ENCODE assay signal across 7 mouse cellular contexts in genomic region chr11:106255685-106256451, GRCm38 (mm10). TPM values are rescaled to one million over a fixed set of nuclear protein-coding genes. Genes with fewer than 3 reads are reported as not detected.
DNase-seq lines count a peak whose midpoint lies in the region; ATAC-seq lines count a peak whose summit lies in the region.

Ftsj3 (minus strand) TSS chr11:106256079.
Psmc5 (plus strand) TSS chr11:106256154.

- H3K4me3 ChIP-seq in intestine, embryonic 15.5 days (replicated peaks): peak within 1 kb of the TSS; percentile 88
- H3K4me3 ChIP-seq in midbrain, embryonic 10.5 days: peak within 1 kb of the TSS; percentile 91

- peak within 1 kb of the TSS; percentile 85 for H3K9ac ChIP-seq in intestine, embryonic 15.5 days

- intact Hi-C loops in gastrocnemius, postnatal 36 days (cut with DNase I): loop anchor here (2.0 kb wide), 1 partner anchor 17 kb away; the partner anchor contains the start of gene Smarcd2
- intact Hi-C loops in left cerebral cortex, postnatal 25 days (cut with DNase I): loop anchor here (2.0 to 5.0 kb wide), 2 partner anchors 17 to 39 kb away; partner anchors contain the start of genes Ccdc47, Ddx42 and Smarcd2

- peaks cover 20% of the 10 kb centered on the region for H3K4me1 ChIP-seq in intestine, embryonic 15.5 days (replicated peaks)
- peaks cover 28% of the 10 kb centered on the region for H3K4me1 ChIP-seq in midbrain, embryonic 10.5 days

- H3K4me2 ChIP-seq in intestine, embryonic 15.5 days (replicated peaks): peak within 1 kb of the TSS; percentile 82

- under 1% methylated on average over 42 of the region's 42 CpGs for whole genome bisulfite sequencing in intestine, embryonic 15.5 days
- under 1% methylated on average over 42 of the region's 42 CpGs for WGBS in midbrain, embryonic 10.5 days

- peaks cover 28% of the 10 kb centered on the region for H3K36me3 ChIP-seq in intestine, embryonic 15.5 days
- H3K36me3 ChIP-seq in midbrain, embryonic 10.5 days: peaks cover 80% of the 10 kb centered on the region

- peak; percentile 98 for DNase-seq in adrenal gland, adult 18-20 months (ENCODE audit: low spot score in 2 of 2)
- peak; percentile 98 for DNase-seq in embryo, embryonic 11 days
- peak; percentile 97 to 99 for DNase-seq in gastrocnemius, postnatal 36 days
- DNase-seq in left cerebral cortex, postnatal 25 days (ENCODE audit: low spot score in 2 of 2): peak; percentile 98 to 99
- DNase-seq in midbrain, embryonic 10.5 days (ENCODE audit: low spot score): peak; percentile 95
- DNase-seq in right cerebral cortex, postnatal 4 days: peak; percentile 98

- no peaks in the 10 kb centered on the region for H3K27me3 ChIP-seq in intestine, embryonic 15.5 days (replicated peaks)
- no peaks in the 10 kb centered on the region for H3K27me3 ChIP-seq in midbrain, embryonic 10.5 days (ENCODE audit: low read depth, poor library complexity, severe bottlenecking)

- H3K27ac ChIP-seq in intestine, embryonic 15.5 days: peak within 1 kb of the TSS; percentile 79
- H3K27ac ChIP-seq in midbrain, embryonic 10.5 days (replicated peaks): peak within 1 kb of the TSS; percentile 96

- ATAC-seq in intestine, embryonic 15.5 days: peak; percentile 99

- H3K9me3 ChIP-seq in intestine, embryonic 15.5 days: no peaks in the 10 kb centered on the region
- no peaks in the 10 kb centered on the region for H3K9me3 ChIP-seq in midbrain, embryonic 10.5 days (replicated peaks)

RNA-seq across cellular contexts. Expression of gene Ftsj3, which starts in this region (rescaled TPM):
- total RNA-seq in adrenal gland, adult 18-20 months (2021): 10 to 100 TPM; 53.6 to 55.8 TPM
- total RNA-seq in gastrocnemius, postnatal 36 days (2021): 10 to 100 TPM; 15.7 to 22.3 TPM
- polyA plus RNA-seq in intestine, embryonic 15.5 days (2015; fragmentation: Nextera tagmentation; extraction: Ambion mirVana): 52.5 and 56.3 TPM in 2 replicates
- total RNA-seq in left cerebral cortex, postnatal 25 days (2021): 10 to 100 TPM; 28.6 to 29.3 TPM
- 78.1 and 83.8 TPM in 2 replicates for polyA plus RNA-seq in midbrain, embryonic 10.5 days (2016; fragmentation: Nextera tagmentation; extraction: Ambion mirVana)

RNA-seq across cellular contexts. Expression of gene Psmc5, which starts in this region (rescaled TPM):
- 100 to 1,000 TPM; 157 to 159 TPM for total RNA-seq in adrenal gland, adult 18-20 months (2021)
- 100 to 1,000 TPM; 122 to 134 TPM for total RNA-seq in gastrocnemius, postnatal 36 days (2021)
- 247 and 259 TPM in 2 replicates for polyA plus RNA-seq in intestine, embryonic 15.5 days (2015; fragmentation: Nextera tagmentation; extraction: Ambion mirVana)
- total RNA-seq in left cerebral cortex, postnatal 25 days (2021): 100 to 1,000 TPM; 177 to 191 TPM
- 408 and 433 TPM in 2 replicates for polyA plus RNA-seq in midbrain, embryonic 10.5 days (2016; fragmentation: Nextera tagmentation; extraction: Ambion mirVana)

Comparison
In these comparisons a context has a peak if more than half of its experiments do, and no peak if none do; other contexts are left out.
1. Peak in every context shown above with its lines: DNase-seq, ATAC-seq, H3K4me3 ChIP-seq and H3K27ac ChIP-seq.